Mouse (Mus musculus) brain, adult 2 months (tissue): ENCODE measurements at regions not wholly inside any gene's neighbourhood (a gene's known extent, or its start where the extent isn't known, plus 50 kb on each side); places are given as distances from the start of the nearest gene placed in this dataset.

ENCODE experiments used
- DNase-seq: peaks from one replicate; pipeline ENCODE4 v3.0.0; 2011; ENCODE audit warnings: low read depth, low spot score

- no peak for DNase-seq
Measured at GRCm38 (mm10) chr17:54821059-54821458, 522.2 kb upstream of the Slc5a7 start.

- no peak for DNase-seq
Measured at GRCm38 (mm10) chr17:54853631-54854030, 554.8 kb upstream of the Slc5a7 start.

- peak; percentile 64 for DNase-seq
Measured at GRCm38 (mm10) chr17:54896198-54896597, 549.0 kb upstream of the St6gal2 start.

- peak; percentile 2 for DNase-seq
Measured at GRCm38 (mm10) chr17:54929181-54929715, 515.9 kb upstream of the St6gal2 start.

- DNase-seq, result peak; percentile 1
Measured at GRCm38 (mm10) chr17:54943380-54944047, 501.7 kb upstream of the St6gal2 start.

- DNase-seq, result peak; percentile 3
Measured at GRCm38 (mm10) chr17:54944288-54944931, 500.8 kb upstream of the St6gal2 start.
